Mouse (Mus musculus) forebrain, embryonic 15.5 days (tissue): Measurements from ENCODE around the gene Smyd5. TPM values are rescaled to one million over a fixed set of nuclear protein-coding genes. Genes with fewer than 3 reads are reported as not detected.

Source experiments
- ATAC-seq: fragments of 200-750 bp; cut with Nextera tagmentation; replicated peaks from 2 replicates; pipeline ENCODE4 v1.8.0; 2017; ENCODE audit warnings: mild to moderate bottlenecking, moderate TSS enrichment, moderate library complexity
- H3K27ac ChIP-seq: fragments of 300-500 bp; sonication (generic); replicated peaks from 2 replicates; pipeline ENCODE4 v1.5.1; 2015; ENCODE audit warnings: mild to moderate bottlenecking, inconsistent platforms
- H3K27me3 ChIP-seq: fragments of 300-500 bp; sonication (generic); 2 replicates; pipeline ENCODE4 v1.6.1; 2015; ENCODE audit warnings: inconsistent platforms
- H3K36me3 ChIP-seq: fragments of 300-500 bp; sonication (generic); 2 replicates; pipeline ENCODE4 v1.6.1; 2015; ENCODE audit warnings: mild to moderate bottlenecking, inconsistent platforms
- H3K4me1 ChIP-seq: fragments of 300-500 bp; sonication (generic); 2 replicates; pipeline ENCODE4 v1.6.1; 2015; ENCODE audit warnings: inconsistent platforms
- H3K4me2 ChIP-seq: fragments of 300-500 bp; sonication (generic); replicated peaks from 2 replicates; pipeline ENCODE4 v1.6.1; 2015; ENCODE audit warnings: mild to moderate bottlenecking, inconsistent platforms
- H3K4me3 ChIP-seq: fragments of 300-500 bp; sonication (generic); 2 replicates; pipeline ENCODE4 v1.5.1; 2015; ENCODE audit warnings: mild to moderate bottlenecking, inconsistent platforms
- H3K9ac ChIP-seq: fragments of 300-500 bp; sonication (generic); replicated peaks from 2 replicates; pipeline ENCODE4 v1.6.1; 2015; ENCODE audit warnings: mild to moderate bottlenecking, inconsistent platforms
- H3K9me3 ChIP-seq: fragments of 300-500 bp; sonication (generic); 2 replicates; pipeline ENCODE4 v1.6.1; 2016; ENCODE audit warnings: inconsistent platforms
- WGBS: fragments of 180-500 bp; shearing (Covaris S2); methylation state at CpG from one replicate; pipeline ENCODE4 v1.1.7; 2015; ENCODE audit warnings: mixed read lengths; 5-methylcytosine and 5-hydroxymethylcytosine counted together
- polyA plus RNA-seq: library from polyadenylated mRNA; unstranded; fragments of >200 nt; fragmentation: Nextera tagmentation; extraction: Ambion mirVana; gene quantifications from 2 replicates; pipeline ENCODE4 v1.2.1, GENCODE M21; 2015

Gene Smyd5
- polyA plus RNA-seq, 1 experiment from 2014 or later = 54.2 TPM

DNA sequence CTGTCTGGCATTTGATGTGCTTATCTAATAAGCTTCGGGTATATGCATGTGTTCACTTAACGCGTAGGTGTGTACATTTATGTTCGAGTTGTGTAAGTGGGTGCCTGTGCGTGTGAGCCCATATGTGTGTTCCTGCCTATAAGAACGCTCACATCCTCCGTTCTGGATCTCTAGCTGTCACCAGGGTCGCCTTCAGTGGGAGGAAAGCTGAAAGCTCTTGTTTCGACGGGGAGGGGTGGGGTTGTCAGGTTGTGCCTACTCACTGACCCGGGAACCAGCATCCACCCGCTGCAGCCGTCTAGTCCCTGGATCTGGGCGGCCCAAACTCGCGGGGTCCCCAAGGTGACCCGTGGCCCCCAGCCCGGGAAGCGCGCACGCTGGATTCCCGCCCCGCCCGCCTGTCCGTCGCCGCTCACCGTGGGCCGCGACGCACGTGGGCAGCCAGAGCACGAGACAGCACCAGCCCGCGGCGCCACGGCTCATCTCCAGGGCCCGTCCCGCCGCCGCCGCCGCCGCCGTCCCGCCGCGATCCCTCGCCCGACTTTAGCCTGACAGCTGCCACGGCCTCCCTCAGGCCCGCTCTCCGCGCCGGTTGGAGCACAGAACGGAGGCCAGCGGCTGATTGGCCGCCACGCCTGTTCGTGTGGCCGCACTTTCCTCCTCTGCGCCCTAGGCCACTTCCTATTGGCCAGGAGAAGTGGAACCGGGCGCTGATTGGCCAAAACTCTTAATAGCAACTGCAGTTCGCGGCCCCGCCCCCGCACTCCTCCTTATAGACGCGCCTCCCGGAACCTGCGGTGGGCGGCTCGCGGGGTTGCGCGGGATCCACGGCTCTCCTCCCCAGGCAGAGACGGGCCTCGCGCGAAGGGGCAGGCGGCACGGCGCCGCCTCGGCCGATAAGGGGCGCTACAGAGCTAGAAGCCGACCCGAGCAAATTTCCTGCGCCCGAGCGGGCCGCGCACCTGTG lies 19.2 kb downstream of the Smyd5 start, which contains the start of gene Cct7:
Gene Cct7, plus strand, starts transcription at position 818 of the 967 bp plus-strand sequence.
- peak within 1 kb of the TSS; percentile 85 for H3K4me3 ChIP-seq
- H3K27me3 ChIP-seq = no peaks in the 10 kb centered on the region
- 0 out of 2 replicates have a peak, but pooled peaks cover 3% of the 10 kb centered on the region for H3K36me3 ChIP-seq
- H3K9ac ChIP-seq = peak within 1 kb of the TSS; percentile 86
- ATAC-seq = peak; percentile 94
- peaks cover 39% of the 10 kb centered on the region for H3K4me1 ChIP-seq
- H3K9me3 ChIP-seq = no peaks in the 10 kb centered on the region
- 3% methylated on average over 96 of the region's 96 CpGs for WGBS
- peak within 1 kb of the TSS; percentile 90 for H3K27ac ChIP-seq
- H3K4me2 ChIP-seq = peak within 1 kb of the TSS; percentile 91

DNA sequence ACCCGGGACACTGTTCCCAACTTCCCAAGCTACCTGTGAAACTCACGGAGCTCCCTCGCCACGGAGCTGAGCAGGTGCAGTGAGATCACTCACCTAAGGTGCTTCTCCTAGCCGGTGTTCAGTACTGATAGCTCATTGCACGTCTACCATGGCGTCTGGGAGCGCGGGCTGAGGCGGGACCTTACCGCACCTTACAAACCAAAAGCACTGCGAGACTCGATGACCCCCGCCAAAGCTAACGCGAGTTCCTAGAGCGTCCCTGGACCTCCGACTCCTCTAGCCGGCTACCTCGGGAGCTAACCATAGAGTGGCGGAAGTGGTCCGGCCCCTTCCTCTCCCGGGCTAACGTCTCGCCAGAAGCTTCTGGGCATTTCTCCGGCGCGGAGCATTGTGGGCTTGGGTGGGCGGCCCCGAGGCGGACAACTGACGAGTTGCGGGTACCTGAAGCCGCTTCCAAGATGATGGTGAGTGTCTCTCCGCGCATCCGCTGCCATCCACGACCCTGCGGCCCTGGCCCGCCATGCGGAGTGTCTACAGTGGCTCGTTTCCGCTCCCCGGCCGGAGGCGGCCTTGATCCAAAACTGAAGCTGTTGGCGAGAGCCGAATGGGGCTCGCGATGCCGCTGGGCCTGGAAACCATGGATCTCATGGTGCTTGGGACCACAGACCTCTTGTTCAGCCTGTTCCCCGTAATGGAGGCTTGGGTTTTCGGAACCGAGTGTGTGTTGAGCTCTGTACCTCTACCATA lies 20.0 kb downstream of the Smyd5 start, which contains the start of gene Pradc1:
Gene Pradc1, minus strand, starts transcription at position 307 of the 747 bp plus-strand sequence.
- no peaks in the 10 kb centered on the region for H3K36me3 ChIP-seq
- H3K27ac ChIP-seq = peak within 1 kb of the TSS; percentile 90
- WGBS = under 1% methylated on average over 54 of the region's 54 CpGs
- H3K9me3 ChIP-seq = no peaks in the 10 kb centered on the region
- H3K4me1 ChIP-seq = peaks cover 46% of the 10 kb centered on the region
- peak within 1 kb of the TSS; percentile 91 for H3K4me2 ChIP-seq
- ATAC-seq = peak; percentile 95
- H3K27me3 ChIP-seq = no peaks in the 10 kb centered on the region
- peak within 1 kb of the TSS; percentile 85 for H3K4me3 ChIP-seq
- H3K9ac ChIP-seq = peak within 1 kb of the TSS; percentile 86

DNA sequence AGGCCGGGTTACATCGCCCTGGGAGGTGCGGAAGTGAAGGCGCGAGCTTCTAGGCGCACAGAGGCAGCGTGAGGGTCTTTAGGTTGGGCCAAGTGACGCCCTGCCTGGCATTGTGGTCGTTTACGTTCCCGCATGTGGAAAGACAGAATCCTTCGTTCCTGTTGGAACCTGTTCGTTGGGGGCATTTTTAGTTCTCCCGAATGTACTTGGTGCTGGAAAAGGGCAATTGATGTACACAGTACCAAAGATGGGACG lies 20.5 kb downstream of the Smyd5 start:
- peak overlapping the region; percentile 91 for H3K4me2 ChIP-seq
- no peaks in the 10 kb centered on the region for H3K36me3 ChIP-seq
- no peak for ATAC-seq
- peak overlapping the region; percentile 85 for H3K4me3 ChIP-seq
- under 1% methylated on average over 15 of the region's 15 CpGs for WGBS
- H3K9me3 ChIP-seq = no peaks in the 10 kb centered on the region
- H3K27me3 ChIP-seq = no peaks in the 10 kb centered on the region
- H3K4me1 ChIP-seq = peaks cover 47% of the 10 kb centered on the region
- H3K9ac ChIP-seq = peak overlapping the region; percentile 86
- peak overlapping the region; percentile 90 for H3K27ac ChIP-seq

DNA sequence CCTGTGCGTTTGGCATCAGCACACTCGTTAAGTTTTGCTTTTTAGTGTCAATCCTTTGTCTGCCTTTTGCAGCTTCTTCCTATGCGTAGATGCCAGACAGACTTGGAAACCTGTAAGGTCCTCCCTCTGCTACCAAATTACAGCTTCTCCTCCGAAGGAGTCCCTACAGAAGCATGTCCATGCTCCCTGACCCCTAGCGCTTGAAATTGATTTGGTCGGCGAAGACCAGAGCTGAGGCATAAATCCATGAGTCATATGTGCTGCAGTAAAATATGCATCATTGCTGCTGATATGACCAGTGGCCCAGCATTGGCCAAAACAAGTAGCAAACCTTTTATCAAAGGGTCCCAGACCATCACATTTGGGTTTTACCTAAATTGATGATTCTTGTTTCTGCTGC lies 21.0 kb downstream of the Smyd5 start:
- Histone ChIP-seq H3K9me3 (no peaks in the 10 kb centered on the region), H3K9ac (peak overlapping the region; percentile 86), H3K4me1 (peaks cover 47% of the 10 kb centered on the region), H3K4me2 (peak overlapping the region; percentile 91), H3K27ac (peak overlapping the region; percentile 90), H3K4me3 (peak overlapping the region; percentile 85), H3K36me3 (no peaks in the 10 kb centered on the region), H3K27me3 (no peaks in the 10 kb centered on the region)
- ATAC-seq = no peak
- 12% methylated on average over 7 of the region's 7 CpGs for WGBS

DNA sequence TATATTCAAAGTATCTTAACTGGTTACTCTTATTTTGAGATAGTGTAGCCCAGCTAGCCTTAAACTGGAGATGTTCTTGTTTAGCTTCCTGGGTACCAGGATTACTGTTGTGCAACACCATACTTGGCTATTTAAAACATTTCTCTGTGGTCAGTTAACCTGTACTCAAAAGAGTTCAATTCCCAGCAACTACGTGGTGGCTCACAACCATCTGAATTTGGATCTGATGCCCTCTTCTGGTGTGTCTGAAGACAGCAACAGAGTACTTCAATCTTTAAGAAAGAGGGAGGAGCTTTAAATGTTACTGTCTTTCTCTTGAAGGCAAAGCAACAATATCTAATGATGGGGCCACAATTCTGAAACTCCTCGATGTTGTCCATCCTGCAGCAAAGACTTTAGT lies 27.8 kb downstream of the Smyd5 start:
- Histone ChIP-seq H3K36me3 (peaks cover 54% of the 10 kb centered on the region), H3K27ac (no peak overlapping the region), H3K4me1 (peaks cover 20% of the 10 kb centered on the region), H3K4me2 (no peak overlapping the region), H3K9ac (no peak overlapping the region), H3K9me3 (no peaks in the 10 kb centered on the region), H3K27me3 (no peaks in the 10 kb centered on the region), H3K4me3 (no peak overlapping the region)
- no peak for ATAC-seq
- WGBS = 84% methylated on average over 2 of the region's 2 CpGs

DNA sequence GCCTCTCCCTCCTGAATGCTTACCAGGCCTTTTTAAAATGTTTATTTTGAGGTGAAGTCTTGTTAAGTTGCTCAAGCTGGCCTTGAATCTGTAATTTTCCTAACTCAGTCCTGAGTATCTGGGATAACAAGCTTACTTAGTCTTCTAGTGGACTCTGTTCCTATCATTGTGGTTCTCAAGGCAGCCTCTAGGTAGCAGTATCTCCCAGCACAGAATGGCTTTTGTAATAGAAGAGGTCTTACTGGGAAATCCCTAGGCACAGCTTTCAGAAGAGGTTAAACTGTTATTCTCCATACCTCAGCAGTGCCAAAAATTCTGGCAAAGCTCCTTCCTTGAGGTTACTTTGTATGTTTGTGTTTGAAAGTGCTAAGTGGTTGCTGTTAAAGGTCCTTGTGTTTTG lies 33.6 kb downstream of the Smyd5 start:
- no peaks in the 10 kb centered on the region for H3K9me3 ChIP-seq
- no peak overlapping the region for H3K4me2 ChIP-seq
- no peaks in the 10 kb centered on the region for H3K27me3 ChIP-seq
- no peak overlapping the region for H3K9ac ChIP-seq
- no peak for ATAC-seq
- peaks cover 90% of the 10 kb centered on the region for H3K36me3 ChIP-seq
- H3K4me3 ChIP-seq = no peak overlapping the region
- no peak overlapping the region for H3K27ac ChIP-seq
- no peaks in the 10 kb centered on the region for H3K4me1 ChIP-seq

DNA sequence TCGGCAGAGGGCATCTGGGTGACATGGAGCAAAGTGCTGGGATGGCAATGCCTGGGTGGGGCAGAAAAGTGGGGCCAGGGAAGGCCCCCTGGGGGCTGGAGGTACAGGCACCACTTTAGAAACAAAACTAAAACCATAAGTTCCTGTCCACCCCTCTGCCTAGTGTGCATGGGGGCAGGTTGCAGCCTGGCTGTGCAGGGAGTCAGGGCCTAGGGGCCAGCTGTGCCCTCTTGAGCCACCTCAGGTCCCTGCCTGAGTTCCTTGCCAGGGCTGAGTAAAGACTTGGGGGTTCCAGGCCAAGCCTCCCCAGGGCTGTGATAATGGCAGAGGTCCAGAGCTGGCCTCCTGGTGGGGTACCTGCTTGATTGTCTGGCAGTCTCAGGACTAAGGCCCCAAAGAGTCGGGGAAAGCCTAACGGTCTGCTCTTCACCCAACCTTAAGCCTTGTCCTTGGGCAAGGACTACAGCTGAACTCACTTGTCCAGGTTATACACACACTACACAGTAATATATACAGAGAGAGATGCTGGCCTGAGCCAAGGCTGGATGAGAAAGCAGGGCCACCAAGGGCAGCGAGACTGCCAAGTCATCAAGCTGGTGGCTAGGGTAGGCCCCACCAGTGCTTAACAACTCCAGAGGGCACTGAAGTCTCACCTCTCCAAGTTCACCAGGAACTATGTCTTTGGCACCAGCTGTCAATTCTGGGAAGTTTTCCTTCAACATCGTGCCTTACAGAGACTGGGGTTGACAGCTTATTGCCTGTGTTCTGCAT lies 38.1 kb downstream of the Smyd5 start:
- peaks cover 49% of the 10 kb centered on the region for H3K36me3 ChIP-seq
- 72% methylated on average over 5 of the region's 5 CpGs for WGBS
- ATAC-seq = 0 out of 2 replicates have a peak, but pooled peaks have one; percentile 23
- H3K27me3 ChIP-seq = no peaks in the 10 kb centered on the region
- no peaks in the 10 kb centered on the region for H3K4me1 ChIP-seq
- H3K9ac ChIP-seq = no peak overlapping the region
- H3K9me3 ChIP-seq = no peaks in the 10 kb centered on the region
- no peak overlapping the region for H3K4me2 ChIP-seq
- H3K27ac ChIP-seq = no peak overlapping the region
- no peak overlapping the region for H3K4me3 ChIP-seq

DNA sequence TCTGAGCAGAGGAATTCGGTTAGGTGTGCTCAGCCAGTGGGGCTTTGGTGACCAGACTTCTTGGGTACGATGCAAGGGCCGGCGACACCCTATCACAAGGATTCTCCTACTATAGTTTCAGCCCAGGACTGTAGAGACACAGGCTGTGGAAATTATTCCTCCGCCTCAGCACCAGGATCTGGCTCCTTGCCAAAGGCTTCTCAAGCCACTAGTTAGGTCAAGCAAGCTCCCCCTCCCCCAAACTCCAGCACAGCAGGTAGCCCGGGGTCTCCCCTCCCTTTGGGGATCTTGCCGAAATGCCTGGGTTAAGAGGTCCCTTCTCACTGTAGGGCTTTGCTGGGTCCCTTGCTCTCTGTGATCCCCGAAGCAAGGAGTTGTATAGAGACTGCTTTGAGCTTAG lies 40.2 kb downstream of the Smyd5 start:
- 53% methylated on average over 8 of the region's 8 CpGs for WGBS
- peaks cover 29% of the 10 kb centered on the region for H3K36me3 ChIP-seq
- no peak overlapping the region for H3K9ac ChIP-seq

DNA sequence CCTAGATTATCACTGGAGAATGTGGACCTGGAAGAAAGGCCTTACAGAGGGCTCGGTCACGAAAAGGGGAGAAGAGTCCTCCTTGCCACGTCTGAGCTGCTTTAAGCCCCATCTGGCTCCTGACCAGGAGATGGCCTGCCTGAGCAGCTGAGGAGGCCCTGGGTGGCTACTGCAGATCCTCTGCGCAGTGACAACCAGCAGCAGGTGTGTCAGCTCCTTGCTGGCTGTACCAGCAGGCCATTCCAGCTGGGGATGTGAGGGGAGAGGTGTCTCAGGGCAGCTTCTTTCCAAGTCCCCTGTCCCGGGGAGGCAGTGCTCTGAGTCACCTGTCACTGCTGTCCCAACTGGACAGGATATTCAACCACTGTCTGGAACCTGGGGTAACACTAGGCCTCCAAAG lies 40.8 kb downstream of the Smyd5 start:
- no peak overlapping the region for H3K4me3 ChIP-seq
- no peaks in the 10 kb centered on the region for H3K27me3 ChIP-seq
- H3K4me2 ChIP-seq = no peak overlapping the region
- no peak overlapping the region for H3K9ac ChIP-seq
- H3K4me1 ChIP-seq = no peaks in the 10 kb centered on the region
- H3K36me3 ChIP-seq = peaks cover 24% of the 10 kb centered on the region
- WGBS = 54% methylated on average over 5 of the region's 5 CpGs
- no peaks in the 10 kb centered on the region for H3K9me3 ChIP-seq
- no peak overlapping the region for H3K27ac ChIP-seq
- ATAC-seq = no peak

More for the DNA sequence above, 40.2 kb downstream of the Smyd5 start:
- Histone ChIP-seq H3K27ac (no peak overlapping the region), H3K4me2 (no peak overlapping the region), H3K27me3 (no peaks in the 10 kb centered on the region), H3K4me1 (no peaks in the 10 kb centered on the region), H3K4me3 (no peak overlapping the region), H3K9me3 (no peaks in the 10 kb centered on the region)
- ATAC-seq = no peak

DNA sequence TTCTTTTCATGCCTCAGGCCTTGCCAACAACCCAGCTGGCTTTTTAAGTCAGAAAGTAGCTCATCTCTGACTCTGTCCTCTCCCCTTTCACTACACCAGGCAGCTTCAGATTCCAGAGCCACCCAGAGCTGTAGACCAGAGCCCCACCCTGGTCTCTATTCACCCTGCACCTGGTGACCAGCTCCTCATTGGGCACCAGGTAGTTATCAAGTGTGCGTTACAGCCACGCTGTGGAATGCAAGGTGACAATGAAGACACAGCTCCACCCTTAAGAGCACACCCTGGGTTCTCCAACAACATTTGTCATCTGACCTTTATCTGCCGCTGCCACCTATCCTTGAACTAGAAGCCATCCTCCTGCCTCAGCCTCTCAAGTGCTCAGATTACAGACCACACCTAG lies 43.8 kb downstream of the Smyd5 start:
- Histone ChIP-seq H3K27ac (no peak overlapping the region), H3K4me2 (no peak overlapping the region), H3K36me3 (peaks cover 6% of the 10 kb centered on the region; the same call in 1 of the 2 replicates), H3K9ac (no peak overlapping the region), H3K4me1 (no peaks in the 10 kb centered on the region), H3K9me3 (no peaks in the 10 kb centered on the region), H3K27me3 (no peaks in the 10 kb centered on the region), H3K4me3 (no peak overlapping the region)
- 86% methylated on average over 3 of the region's 3 CpGs for WGBS
- ATAC-seq = no peak

DNA sequence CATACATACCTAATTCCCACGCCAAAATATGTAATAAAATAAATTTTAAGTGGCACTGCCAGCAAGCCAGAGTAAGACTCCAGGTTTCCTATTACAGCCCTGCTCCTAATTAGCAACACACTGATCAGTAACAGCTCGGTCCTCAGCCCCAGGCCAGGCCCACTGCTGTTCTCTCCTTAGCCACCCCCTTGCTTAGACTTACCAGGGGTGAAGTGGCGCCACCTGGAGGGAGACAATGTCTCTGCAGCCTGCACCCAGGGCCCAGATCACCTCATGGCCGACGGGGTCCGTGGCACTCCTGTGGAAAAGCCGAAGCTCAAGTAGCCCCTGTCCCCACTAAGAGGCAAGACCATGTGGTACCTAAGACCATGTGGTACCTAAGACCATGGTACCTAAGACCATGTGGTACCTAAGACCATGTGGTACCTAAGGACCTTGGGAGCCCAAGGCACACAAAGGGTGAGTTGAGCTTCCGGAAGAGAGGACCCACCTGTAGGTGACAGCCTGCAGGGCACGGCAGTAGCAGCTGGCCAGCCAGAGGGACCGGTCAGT lies 45.7 kb downstream of the Smyd5 start:
- Histone ChIP-seq H3K27me3 (no peaks in the 10 kb centered on the region), H3K4me2 (no peak overlapping the region), H3K4me3 (no peak overlapping the region), H3K4me1 (no peaks in the 10 kb centered on the region), H3K27ac (no peak overlapping the region), H3K36me3 (peaks cover 6% of the 10 kb centered on the region; the same call in 1 of the 2 replicates), H3K9ac (no peak overlapping the region), H3K9me3 (no peaks in the 10 kb centered on the region)
- ATAC-seq = no peak
- WGBS = 38% methylated on average over 10 of the region's 10 CpGs
